Mouse (Mus musculus): ENCODE data around the gene Fam193a. TPM values are rescaled to one million over a fixed set of nuclear protein-coding genes. Genes with fewer than 3 reads are reported as not detected.

The Fam193a gene
- total RNA-seq, 1 experiment from 2014 or later = 40.7 TPM

GRCm38 (mm10) chr5:34372141-34372540 is 2.4 kb downstream of the Fam193a start:
- ATAC-seq (replicated peaks; ENCODE audit: insufficient number of reproducible peaks, low FRiP score, low TSS enrichment, poor library complexity, severe bottlenecking) = no peak

DNA sequence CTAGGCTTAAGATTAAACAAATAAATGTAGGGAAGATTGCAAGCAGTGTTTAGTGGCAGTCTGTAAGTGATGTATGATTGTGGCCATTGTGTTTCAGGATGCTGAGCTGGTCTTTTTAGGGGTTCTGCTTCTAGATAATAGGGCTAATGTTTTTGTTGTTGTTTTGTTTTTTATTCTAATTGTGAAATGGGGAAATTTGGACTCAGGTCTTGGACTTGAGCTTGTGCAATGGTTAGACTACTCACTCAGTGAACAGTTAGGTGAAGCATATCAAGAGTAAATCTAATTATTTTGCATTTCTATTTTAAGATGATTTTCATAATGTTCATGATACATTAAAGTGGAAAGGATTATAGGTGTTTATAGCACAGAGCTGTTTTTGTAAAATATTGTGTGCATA is 2.8 kb downstream of the Fam193a start:
- ATAC-seq (replicated peaks; ENCODE audit: insufficient number of reproducible peaks, low FRiP score, low TSS enrichment, poor library complexity, severe bottlenecking) = no peak

GRCm38 (mm10) chr5:34378787-34379186 is 9.1 kb downstream of the Fam193a start:
- ATAC-seq (replicated peaks; ENCODE audit: insufficient number of reproducible peaks, low FRiP score, low TSS enrichment, poor library complexity, severe bottlenecking) = no peak

DNA sequence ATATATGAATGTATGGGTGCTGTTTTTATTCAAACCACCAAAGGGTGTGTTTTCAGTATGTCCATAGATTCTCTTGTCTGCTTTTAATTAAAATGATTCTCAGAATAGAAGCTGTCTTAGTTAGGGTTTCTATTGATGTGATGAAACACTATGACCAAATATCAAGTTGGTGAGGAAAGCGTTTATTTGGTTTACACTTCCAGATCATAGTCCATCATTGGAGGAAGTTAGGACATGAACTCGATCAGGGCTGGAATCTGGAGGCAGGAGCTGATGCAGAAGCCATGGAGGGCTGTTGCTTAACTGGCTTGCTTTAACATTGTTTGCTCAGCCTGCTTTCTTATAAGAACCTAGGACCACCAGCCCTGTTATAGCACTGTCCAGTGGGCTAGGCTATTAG is 12.0 kb downstream of the Fam193a start:
- ATAC-seq (replicated peaks; ENCODE audit: insufficient number of reproducible peaks, low FRiP score, low TSS enrichment, poor library complexity, severe bottlenecking) = no peak

GRCm38 (mm10) chr5:34385616-34386015 is 15.9 kb downstream of the Fam193a start:
- ATAC-seq (replicated peaks; ENCODE audit: insufficient number of reproducible peaks, low FRiP score, low TSS enrichment, poor library complexity, severe bottlenecking) = no peak

DNA sequence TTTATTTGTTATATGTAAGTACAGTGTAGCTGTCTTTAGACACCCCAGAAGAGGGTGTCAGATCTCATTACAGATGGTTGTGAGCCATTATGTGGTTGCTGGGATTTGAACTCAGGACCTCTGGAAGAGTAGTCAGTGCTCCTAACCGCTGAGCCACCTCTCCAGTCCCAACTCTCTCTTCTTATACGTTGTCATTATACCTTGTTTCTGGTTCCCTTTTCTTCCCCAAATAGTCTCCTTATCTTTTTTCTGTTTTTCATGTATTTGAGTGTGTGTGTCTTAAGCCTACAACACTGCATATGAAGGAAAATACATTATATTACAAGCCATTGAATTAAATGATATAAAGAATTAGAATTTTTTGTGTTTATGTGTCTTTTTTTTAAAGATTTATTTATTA is 17.0 kb downstream of the Fam193a start:
- ATAC-seq (replicated peaks; ENCODE audit: insufficient number of reproducible peaks, low FRiP score, low TSS enrichment, poor library complexity, severe bottlenecking) = no peak

DNA sequence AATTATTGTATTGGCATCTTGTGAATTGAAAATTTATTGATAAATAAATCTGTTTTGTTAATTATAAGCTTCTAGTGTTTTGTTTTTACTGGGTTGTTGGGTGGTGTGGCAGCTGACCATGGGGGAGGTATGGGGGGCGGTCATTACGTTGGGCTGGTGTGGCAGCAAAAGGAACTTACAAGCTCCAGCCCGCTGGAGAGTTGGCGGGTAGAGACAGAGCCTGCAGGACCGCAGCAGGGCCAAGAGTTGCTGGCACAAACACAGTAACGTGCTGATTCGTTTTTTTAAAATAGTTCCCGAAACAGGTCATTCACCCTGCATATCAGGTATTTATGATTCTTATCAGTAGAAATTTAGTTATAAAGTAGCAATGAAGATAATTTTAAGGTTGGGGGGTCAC is 23.5 kb downstream of the Fam193a start:
- no peak for ATAC-seq (replicated peaks; ENCODE audit: insufficient number of reproducible peaks, low FRiP score, low TSS enrichment, poor library complexity, severe bottlenecking)

- no peak for ATAC-seq (replicated peaks; ENCODE audit: insufficient number of reproducible peaks, low FRiP score, low TSS enrichment, poor library complexity, severe bottlenecking)
Observed at GRCm38 (mm10) chr5:34395347-34395746, 25.6 kb downstream of the Fam193a start.

GRCm38 (mm10) chr5:34395850-34396540 is 26.3 kb downstream of the Fam193a start:
- ATAC-seq (replicated peaks; ENCODE audit: insufficient number of reproducible peaks, low FRiP score, low TSS enrichment, poor library complexity, severe bottlenecking) = no peak

- ATAC-seq (replicated peaks; ENCODE audit: insufficient number of reproducible peaks, low FRiP score, low TSS enrichment, poor library complexity, severe bottlenecking) = no peak
Observed at GRCm38 (mm10) chr5:34397866-34398265, 28.1 kb downstream of the Fam193a start.

DNA sequence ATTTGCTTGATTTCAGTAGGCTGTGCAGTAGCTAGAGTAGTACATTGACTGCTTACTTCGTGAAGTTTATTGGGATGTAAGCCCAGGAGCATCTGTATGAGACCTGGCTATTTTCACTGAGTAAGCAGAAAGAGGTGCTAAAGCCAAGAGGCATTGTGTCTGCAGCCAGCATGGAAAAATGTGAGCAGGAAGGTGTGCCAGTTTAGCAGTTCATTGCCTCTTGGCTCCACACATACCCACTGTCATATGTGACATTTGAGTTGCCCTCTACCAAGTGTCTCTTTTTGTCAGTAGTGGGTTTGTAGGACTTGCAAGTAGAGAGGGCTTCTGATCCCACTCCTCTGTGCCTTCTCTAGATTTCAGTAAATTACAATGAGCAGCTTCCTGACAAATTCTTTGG is 28.6 kb downstream of the Fam193a start:
- ATAC-seq (replicated peaks; ENCODE audit: insufficient number of reproducible peaks, low FRiP score, low TSS enrichment, poor library complexity, severe bottlenecking) = no peak

GRCm38 (mm10) chr5:34407366-34407918 is 37.7 kb downstream of the Fam193a start:
- no peak for ATAC-seq (replicated peaks; ENCODE audit: insufficient number of reproducible peaks, low FRiP score, low TSS enrichment, poor library complexity, severe bottlenecking)

GRCm38 (mm10) chr5:34409002-34409401 is 39.3 kb downstream of the Fam193a start:
- ATAC-seq (replicated peaks; ENCODE audit: insufficient number of reproducible peaks, low FRiP score, low TSS enrichment, poor library complexity, severe bottlenecking) = no peak

DNA sequence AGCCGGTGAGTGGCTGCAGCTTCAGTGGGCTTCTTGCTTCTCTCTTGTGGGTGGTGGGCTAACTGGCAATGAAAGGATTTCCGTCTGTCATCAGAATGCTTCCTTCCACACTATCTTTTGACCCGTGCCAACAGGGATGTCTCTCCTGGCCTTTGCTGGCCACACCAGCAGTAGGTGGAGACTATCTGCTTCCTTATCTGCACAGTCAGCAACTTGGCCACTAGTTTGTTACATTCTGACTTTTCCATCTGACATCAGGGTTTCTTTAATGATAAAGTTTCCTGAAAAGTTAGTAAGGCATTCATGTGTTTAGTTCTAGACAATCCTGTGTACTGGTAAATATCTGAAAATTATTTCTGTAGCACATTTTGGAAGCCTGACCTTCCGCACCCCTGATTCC is 41.1 kb downstream of the Fam193a start:
- ATAC-seq (replicated peaks; ENCODE audit: insufficient number of reproducible peaks, low FRiP score, low TSS enrichment, poor library complexity, severe bottlenecking) = no peak

DNA sequence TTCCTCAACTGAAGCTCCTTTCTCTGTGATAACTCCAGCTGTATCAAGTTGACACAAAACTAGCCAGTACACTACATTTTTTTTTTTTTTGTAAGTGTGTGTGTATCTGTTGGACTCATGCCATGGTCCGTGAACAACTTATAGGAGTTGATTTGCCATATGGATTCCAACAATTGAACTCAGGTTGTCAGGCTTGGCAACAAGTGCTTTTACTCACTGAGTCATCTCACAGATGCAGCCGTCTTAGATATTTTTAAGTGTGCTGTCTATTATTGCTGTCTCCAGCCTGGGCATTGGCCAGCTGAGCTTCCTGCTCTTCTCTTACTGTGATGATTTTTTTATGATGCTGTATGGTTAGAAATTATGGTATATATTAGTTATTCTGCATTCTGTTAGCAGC is 44.2 kb downstream of the Fam193a start:
- no peak for ATAC-seq (replicated peaks; ENCODE audit: insufficient number of reproducible peaks, low FRiP score, low TSS enrichment, poor library complexity, severe bottlenecking)

DNA sequence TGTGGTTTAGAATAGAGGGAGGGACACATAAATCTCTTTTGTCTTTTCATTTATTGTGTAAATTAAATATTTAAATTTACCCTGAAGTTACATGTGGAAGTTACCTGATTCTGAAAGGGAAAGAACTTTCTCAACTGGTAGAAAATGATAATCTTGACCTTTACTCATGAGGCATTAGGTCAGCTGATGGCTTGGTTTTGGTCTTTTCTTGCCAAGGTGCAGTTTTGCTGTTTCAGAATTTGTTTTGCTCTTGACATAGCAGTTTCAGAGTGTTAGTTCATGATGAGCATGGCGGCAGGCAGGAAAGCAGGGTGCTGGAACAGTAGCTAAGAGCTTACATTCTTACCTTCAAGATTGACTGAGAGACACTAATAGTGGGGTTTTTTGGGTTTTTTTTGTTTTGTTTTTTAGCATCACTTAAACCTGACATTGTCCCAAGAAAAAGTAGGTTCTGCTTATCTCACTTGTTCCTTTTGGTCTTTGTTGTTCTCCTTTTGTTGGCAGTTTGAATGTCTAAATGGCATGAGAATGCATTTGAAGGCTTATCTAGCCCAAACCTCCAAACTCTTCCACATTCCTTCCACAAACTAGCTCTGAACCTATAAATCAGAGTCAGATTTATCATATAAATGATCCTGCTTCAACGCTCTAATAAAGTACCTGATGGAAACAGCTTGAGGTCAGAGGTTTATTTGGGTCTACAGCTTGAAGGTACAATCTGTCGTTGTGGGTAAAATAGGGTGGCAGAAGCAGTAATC is 47.7 kb downstream of the Fam193a start:
- no peak for ATAC-seq (replicated peaks; ENCODE audit: insufficient number of reproducible peaks, low FRiP score, low TSS enrichment, poor library complexity, severe bottlenecking)

DNA sequence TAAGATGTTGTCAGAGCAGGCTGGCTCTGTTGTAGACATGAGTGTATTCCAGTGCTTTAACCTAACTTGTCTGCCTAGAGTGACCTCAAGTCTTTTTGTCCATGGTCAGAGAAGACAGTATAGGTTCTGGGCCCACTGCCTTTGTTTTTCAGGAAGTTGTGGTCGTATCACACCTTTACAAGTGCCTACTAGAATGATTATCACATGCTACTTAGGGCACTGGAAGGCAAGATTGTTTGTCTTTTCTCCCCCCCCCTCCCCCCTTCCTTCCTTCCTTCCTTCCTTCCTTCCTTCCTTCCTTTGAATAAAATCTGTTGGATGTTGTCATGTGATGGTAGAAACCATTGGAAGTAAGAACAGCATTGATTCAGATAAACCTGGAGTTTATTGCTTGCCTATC is 49.5 kb downstream of the Fam193a start:
- no peak for ATAC-seq (replicated peaks; ENCODE audit: insufficient number of reproducible peaks, low FRiP score, low TSS enrichment, poor library complexity, severe bottlenecking)

DNA sequence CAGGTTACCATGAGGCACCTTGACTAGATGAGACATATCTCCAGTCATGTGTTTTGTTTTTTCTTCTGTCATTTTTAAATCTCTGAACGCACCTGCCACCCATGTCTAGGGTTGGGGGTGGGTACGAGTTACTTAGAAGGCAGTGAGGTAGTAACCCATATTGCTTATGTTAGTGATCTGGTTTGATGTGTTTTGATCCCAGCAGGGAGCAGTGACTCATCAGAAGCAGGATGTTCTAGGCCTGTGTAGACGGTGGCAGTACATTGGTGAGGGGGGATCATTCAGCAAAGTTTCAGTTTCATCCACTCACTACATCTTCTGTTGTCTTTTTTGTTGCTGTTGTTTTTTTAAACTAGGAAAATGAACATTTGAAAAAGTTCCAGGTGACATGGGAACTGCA is 61.0 kb downstream of the Fam193a start:
- no peak for ATAC-seq (replicated peaks; ENCODE audit: insufficient number of reproducible peaks, low FRiP score, low TSS enrichment, poor library complexity, severe bottlenecking)

DNA sequence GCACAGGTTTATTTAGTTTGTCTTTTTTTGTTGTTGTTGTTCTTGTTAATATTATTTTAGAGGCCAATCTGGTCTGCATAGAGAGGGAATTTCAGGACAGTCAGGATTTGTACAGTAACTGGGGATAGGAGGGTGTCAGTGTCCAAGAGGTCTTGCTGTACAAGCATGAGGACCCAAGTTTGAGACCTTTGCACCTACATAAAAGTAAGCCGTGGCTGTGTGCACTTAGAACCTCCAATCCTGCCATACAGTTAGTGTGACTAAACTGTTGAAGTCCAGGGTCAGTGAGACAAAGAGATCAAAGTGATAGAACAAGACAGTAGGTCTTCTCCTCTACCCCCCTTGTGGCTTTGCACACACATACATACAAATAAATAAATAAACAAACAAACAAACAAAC is 64.1 kb downstream of the Fam193a start:
- ATAC-seq (replicated peaks; ENCODE audit: insufficient number of reproducible peaks, low FRiP score, low TSS enrichment, poor library complexity, severe bottlenecking) = no peak

GRCm38 (mm10) chr5:34434241-34434640 is 64.5 kb downstream of the Fam193a start:
- ATAC-seq (replicated peaks; ENCODE audit: insufficient number of reproducible peaks, low FRiP score, low TSS enrichment, poor library complexity, severe bottlenecking) = no peak

Data from monocyte, adult 5-6 weeks (primary cell).